Mouse (Mus musculus) heart, embryonic 10.5 days (tissue): Measurements from ENCODE around the gene Emc1. TPM values are rescaled to one million over a fixed set of nuclear protein-coding genes. Genes with fewer than 3 reads are reported as not detected.

ENCODE experiments used
- DNase-seq: peaks from one replicate; pipeline ENCODE4 v3.0.0-alpha.2; 2017; ENCODE audit warnings: low spot score
- H3K27ac ChIP-seq: fragments of 300-500 bp; sonication (generic); 2 replicates; pipeline ENCODE4 v1.5.1; 2016; ENCODE audit warnings: mild to moderate bottlenecking
- H3K27me3 ChIP-seq: fragments of 300-500 bp; sonication (generic); 2 replicates; pipeline ENCODE4 v1.6.1; 2016; ENCODE audit warnings: mild to moderate bottlenecking; ENCODE audit not compliant: poor library complexity, insufficient read depth, severe bottlenecking
- H3K36me3 ChIP-seq: fragments of 300-500 bp; sonication (generic); 2 replicates; pipeline ENCODE4 v1.6.1; 2016; ENCODE audit warnings: mild to moderate bottlenecking, moderate library complexity
- H3K4me1 ChIP-seq: fragments of 300-500 bp; sonication (generic); 2 replicates; pipeline ENCODE4 v1.6.1; 2016; ENCODE audit warnings: mild to moderate bottlenecking
- H3K4me3 ChIP-seq: fragments of 300-500 bp; sonication (generic); 2 replicates; pipeline ENCODE4 v1.5.1; 2016; ENCODE audit warnings: mild to moderate bottlenecking, moderate library complexity
- H3K9me3 ChIP-seq: fragments of 300-500 bp; sonication (generic); 2 replicates; pipeline ENCODE4 v1.6.1; 2016; ENCODE audit warnings: mild to moderate bottlenecking, moderate library complexity
- WGBS: fragments of 180-500 bp; shearing (Covaris S2); methylation state at CpG from one replicate; pipeline ENCODE4 v1.1.7; 2016; 5-methylcytosine and 5-hydroxymethylcytosine counted together
- polyA plus RNA-seq: library from polyadenylated mRNA; unstranded; fragments of >200 nt; fragmentation: Nextera tagmentation; extraction: Ambion mirVana; gene quantifications from 2 replicates; pipeline ENCODE4 v1.2.1, GENCODE M21; 2016

Emc1 gene
- polyA plus RNA-seq, 1 experiment from 2014 or later, result 37.9 TPM

GRCm38 (mm10) chr4:139334631-139335295 is 17.6 kb upstream of the Emc1 start:
- WGBS, result 71% methylated on average over 7 of the region's 9 CpGs
- Histone ChIP-seq H3K27me3 (peaks cover 42% of the 10 kb centered on the region), H3K4me3 (no peak overlapping the region), H3K9me3 (no peaks in the 10 kb centered on the region), H3K27ac (no peak overlapping the region), H3K36me3 (no peaks in the 10 kb centered on the region), H3K4me1 (peaks cover 10% of the 10 kb centered on the region)
- DNase-seq, result no peak

- peak overlapping the region; percentile 7; the same call in 1 of the 2 replicates for H3K27ac ChIP-seq
- H3K4me3 ChIP-seq, result no peak overlapping the region
- H3K4me1 ChIP-seq, result peaks cover 10% of the 10 kb centered on the region
- no peaks in the 10 kb centered on the region for H3K9me3 ChIP-seq
- peaks cover 42% of the 10 kb centered on the region for H3K27me3 ChIP-seq
- no peaks in the 10 kb centered on the region for H3K36me3 ChIP-seq
- WGBS, result 33% methylated on average over 7 of the region's 7 CpGs
- DNase-seq, result peak; percentile 88
These were observed 16.9 kb upstream of the Emc1 start for GRCm38 (mm10) chr4:139335507-139335906.

DNA sequence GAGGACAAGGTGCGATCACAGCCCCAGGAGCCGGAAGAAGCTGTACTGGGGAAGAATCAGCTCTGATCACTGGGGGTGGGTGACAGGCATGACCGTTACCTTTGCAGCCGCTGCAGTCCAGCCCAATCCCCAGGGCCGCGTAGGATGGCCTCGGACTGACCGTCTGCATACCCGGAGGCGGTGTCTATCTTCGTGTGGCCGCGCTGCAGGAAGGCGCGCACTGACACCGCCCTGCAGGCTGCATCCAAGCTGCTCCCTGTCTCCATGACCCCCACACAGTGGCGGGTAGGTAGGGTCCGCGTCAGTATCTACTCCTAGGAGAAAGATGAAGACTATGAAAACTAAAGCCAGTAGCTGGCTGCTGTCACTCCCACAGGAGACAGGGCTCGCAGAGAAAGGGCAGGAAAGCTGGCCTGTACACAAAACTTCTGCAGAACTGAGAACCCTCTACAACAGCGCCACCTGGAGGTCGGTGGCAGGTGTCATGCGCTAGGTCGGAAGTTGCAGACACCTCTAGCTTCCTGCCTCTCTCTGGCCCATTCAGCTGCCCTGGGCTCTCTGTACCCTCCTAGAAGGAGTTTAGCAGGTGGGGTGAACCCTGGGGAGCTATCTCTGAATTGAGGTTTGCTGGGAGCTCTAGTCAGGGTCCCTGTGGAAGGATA is 15.4 kb upstream of the Emc1 start:
- 21% methylated on average over 24 of the region's 24 CpGs for WGBS

DNA sequence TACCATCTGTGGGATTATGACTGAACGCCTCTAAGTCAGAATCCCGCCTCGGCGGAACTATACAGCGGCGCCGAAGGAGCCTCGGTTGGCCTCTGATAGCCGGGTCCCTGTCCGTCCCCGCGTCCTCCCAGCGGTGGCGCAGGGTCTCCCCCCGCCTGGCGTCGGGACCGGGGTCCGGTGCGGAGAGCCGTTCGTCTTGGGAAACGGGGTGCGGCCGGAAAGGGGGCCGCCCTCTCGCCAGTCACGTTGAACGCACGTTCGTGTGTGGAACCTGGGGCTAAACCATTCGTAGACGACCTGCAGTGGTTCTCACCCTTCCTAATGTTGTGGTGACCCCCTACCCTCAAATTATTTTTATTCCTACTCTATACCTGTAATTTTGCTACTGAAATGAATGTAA is 14.2 kb upstream of the Emc1 start:
- WGBS, result 40% methylated on average over 33 of the region's 33 CpGs
- Histone ChIP-seq H3K4me3 (peak overlapping the region; percentile 15; the same call in 1 of the 2 replicates), H3K27ac (no peak overlapping the region), H3K36me3 (no peaks in the 10 kb centered on the region), H3K4me1 (peaks cover 10% of the 10 kb centered on the region), H3K9me3 (no peaks in the 10 kb centered on the region), H3K27me3 (peaks cover 20% of the 10 kb centered on the region)
- no peak for DNase-seq

More for the DNA sequence above, 15.4 kb upstream of the Emc1 start:
- Histone ChIP-seq H3K27me3 (peaks cover 32% of the 10 kb centered on the region), H3K9me3 (no peaks in the 10 kb centered on the region), H3K4me1 (peaks cover 10% of the 10 kb centered on the region), H3K36me3 (no peaks in the 10 kb centered on the region), H3K4me3 (peak overlapping the region; percentile 47), H3K27ac (peak overlapping the region; percentile 38; the same call in 1 of the 2 replicates)
- DNase-seq, result peak; percentile 96

- peaks cover 14% of the 10 kb centered on the region for H3K27me3 ChIP-seq
- no peak for DNase-seq
- peaks cover 10% of the 10 kb centered on the region for H3K36me3 ChIP-seq
- no peaks in the 10 kb centered on the region for H3K9me3 ChIP-seq
- H3K27ac ChIP-seq, result no peak overlapping the region
- H3K4me1 ChIP-seq, result peaks cover 6% of the 10 kb centered on the region
- 79% methylated on average over 4 of the region's 4 CpGs for WGBS
- no peak overlapping the region for H3K4me3 ChIP-seq
These were observed 11.6 kb upstream of the Emc1 start for GRCm38 (mm10) chr4:139340835-139341234.

GRCm38 (mm10) chr4:139341556-139342233 is 10.7 kb upstream of the Emc1 start:
- WGBS, result 76% methylated on average over 7 of the region's 7 CpGs
- H3K36me3 ChIP-seq, result peaks cover 19% of the 10 kb centered on the region

GRCm38 (mm10) chr4:139343718-139344117 is 8.7 kb upstream of the Emc1 start:
- Histone ChIP-seq H3K27ac (no peak overlapping the region), H3K9me3 (no peaks in the 10 kb centered on the region), H3K36me3 (peaks cover 39% of the 10 kb centered on the region), H3K27me3 (no peaks in the 10 kb centered on the region), H3K4me3 (no peak overlapping the region), H3K4me1 (no peaks in the 10 kb centered on the region; the same call in 1 of the 2 replicates)
- 72% methylated on average over 5 of the region's 5 CpGs for WGBS
- no peak for DNase-seq

More at GRCm38 (mm10) chr4:139341556-139342233, 10.7 kb upstream of the Emc1 start:
- Histone ChIP-seq H3K4me1 (peaks cover 3% of the 10 kb centered on the region), H3K4me3 (no peak overlapping the region), H3K27ac (no peak overlapping the region), H3K27me3 (peaks cover 14% of the 10 kb centered on the region), H3K9me3 (no peaks in the 10 kb centered on the region)
- DNase-seq, result no peak

- 80% methylated on average over 23 of the region's 23 CpGs for WGBS
- H3K36me3 ChIP-seq, result peaks cover 56% of the 10 kb centered on the region
- H3K9me3 ChIP-seq, result no peaks in the 10 kb centered on the region
- H3K4me1 ChIP-seq, result peaks cover 2% of the 10 kb centered on the region
- H3K27ac ChIP-seq, result no peak overlapping the region
- no peaks in the 10 kb centered on the region for H3K27me3 ChIP-seq
- DNase-seq, result no peak
- no peak overlapping the region for H3K4me3 ChIP-seq
These were observed 6.9 kb upstream of the Emc1 start for GRCm38 (mm10) chr4:139345416-139346019.

GRCm38 (mm10) chr4:139352832-139353231 is 445 bp downstream of the Emc1 start:
- H3K36me3 ChIP-seq, result peaks cover 63% of the 10 kb centered on the region
- WGBS, result 0% methylated on average over 7 of the region's 7 CpGs
- peak overlapping the region; percentile 100 for H3K27ac ChIP-seq
- H3K27me3 ChIP-seq, result no peaks in the 10 kb centered on the region
- H3K4me3 ChIP-seq, result peak overlapping the region; percentile 85
- H3K4me1 ChIP-seq, result peaks cover 21% of the 10 kb centered on the region
- no peaks in the 10 kb centered on the region for H3K9me3 ChIP-seq
- no peak for DNase-seq

GRCm38 (mm10) chr4:139357211-139357610 is 4.8 kb downstream of the Emc1 start:
- DNase-seq, result no peak
- Histone ChIP-seq H3K27ac (no peak overlapping the region), H3K4me1 (peaks cover 8% of the 10 kb centered on the region), H3K4me3 (no peak overlapping the region), H3K9me3 (no peaks in the 10 kb centered on the region), H3K36me3 (peaks cover 80% of the 10 kb centered on the region), H3K27me3 (no peaks in the 10 kb centered on the region)
- WGBS, result 89% methylated on average over 3 of the region's 3 CpGs

DNA sequence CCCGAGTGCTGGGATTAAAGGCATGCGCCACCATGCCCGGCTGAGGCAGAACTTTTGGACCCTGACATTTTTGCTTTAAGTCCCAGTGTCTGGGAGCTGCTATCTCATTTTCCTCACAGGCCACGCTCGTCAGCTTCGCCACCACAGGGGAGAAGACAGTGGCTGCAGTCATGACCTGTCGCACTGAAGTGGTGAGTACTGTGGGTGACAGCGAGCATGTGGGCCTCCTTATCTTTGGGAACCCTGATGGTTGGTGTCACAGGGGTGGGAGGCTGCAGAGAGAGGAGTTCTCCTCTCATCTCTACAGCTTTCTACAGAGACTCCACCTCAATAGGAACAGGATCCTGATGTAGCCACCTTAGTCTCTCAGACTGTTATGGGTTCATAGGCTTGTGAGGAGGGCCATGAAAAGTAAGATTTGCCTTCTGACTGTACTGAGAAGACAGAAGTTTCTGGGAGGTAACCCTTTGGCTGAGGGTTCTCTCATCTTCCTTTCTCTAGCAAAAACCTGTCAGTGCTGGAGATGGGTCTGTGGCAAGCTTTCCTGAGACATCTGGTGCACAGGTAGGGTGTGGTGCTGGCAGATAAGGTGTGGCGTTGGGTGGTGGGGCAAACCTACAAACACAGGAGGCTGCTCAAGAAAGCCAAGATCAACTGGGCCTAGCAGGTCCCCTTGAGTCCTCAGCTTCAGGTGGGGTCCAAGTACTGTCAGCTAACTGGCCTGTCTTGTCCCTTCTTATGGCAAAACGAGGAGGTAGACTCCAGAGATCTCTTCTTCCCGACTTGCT is 8.6 kb downstream of the Emc1 start:
- peaks cover 99% of the 10 kb centered on the region for H3K36me3 ChIP-seq
- 80% methylated on average over 11 of the region's 11 CpGs for WGBS
- H3K4me3 ChIP-seq, result no peak overlapping the region
- H3K4me1 ChIP-seq, result no peaks in the 10 kb centered on the region
- no peaks in the 10 kb centered on the region for H3K9me3 ChIP-seq
- DNase-seq, result no peak
- no peak overlapping the region for H3K27ac ChIP-seq
- no peaks in the 10 kb centered on the region for H3K27me3 ChIP-seq

GRCm38 (mm10) chr4:139367336-139367735 is 14.9 kb downstream of the Emc1 start:
- Histone ChIP-seq H3K4me1 (no peaks in the 10 kb centered on the region), H3K4me3 (no peak overlapping the region)
- WGBS, result 97% methylated on average over 3 of the region's 3 CpGs

More at GRCm38 (mm10) chr4:139367336-139367735, 14.9 kb downstream of the Emc1 start:
- Histone ChIP-seq H3K9me3 (no peaks in the 10 kb centered on the region), H3K27me3 (no peaks in the 10 kb centered on the region), H3K27ac (no peak overlapping the region), H3K36me3 (peaks cover 95% of the 10 kb centered on the region)
- no peak for DNase-seq
